Mouse (Mus musculus) small intestine, adult 2 months (tissue): ENCODE measurements around the gene Lipo1.
"Not testable (repeated sequence)": the region's sequence is repeated elsewhere in the genome, so short reads cannot be mapped to it uniquely, and the experiment has no call there.

Experiments
- CTCF ChIP-seq: fragments of 200-500 bp; IDR thresholded peaks from 2 replicates; pipeline ENCODE4 v1.5.1; 2012; ENCODE audit warnings: low read depth, mild to moderate bottlenecking, control low read depth, inconsistent platforms, low read length, moderate library complexity, mixed read lengths; ENCODE audit not compliant: insufficient replicate concordance, insufficient read length; ENCODE audit errors: extremely low read depth
- POLR2A ChIP-seq: fragments of 200-500 bp; IDR thresholded peaks from 2 replicates; pipeline ENCODE4 v1.6.1; 2012; ENCODE audit warnings: low read depth, mild to moderate bottlenecking, control low read depth, inconsistent platforms, low read length, moderate library complexity

GRCm38 (mm10) chr19:33751259-33751658 lies 36.0 kb downstream of the Lipo1 start, which contains the start of gene Lipo2:
- not testable (repeated sequence) for TF ChIP-seq CTCF, POLR2A
